Mouse (Mus musculus) WW6 (cell line): Measurements from ENCODE around the gene Faf2.
"Not testable (repeated sequence)": the region's sequence is repeated elsewhere in the genome, so short reads cannot be mapped to it uniquely, and the experiment has no call there.

ENCODE experiments used
- DNase-seq: peaks from one replicate; pipeline ENCODE4 v3.0.0-alpha.2; 2013; ENCODE audit warnings: low read depth, low spot score

The Faf2 gene

DNA sequence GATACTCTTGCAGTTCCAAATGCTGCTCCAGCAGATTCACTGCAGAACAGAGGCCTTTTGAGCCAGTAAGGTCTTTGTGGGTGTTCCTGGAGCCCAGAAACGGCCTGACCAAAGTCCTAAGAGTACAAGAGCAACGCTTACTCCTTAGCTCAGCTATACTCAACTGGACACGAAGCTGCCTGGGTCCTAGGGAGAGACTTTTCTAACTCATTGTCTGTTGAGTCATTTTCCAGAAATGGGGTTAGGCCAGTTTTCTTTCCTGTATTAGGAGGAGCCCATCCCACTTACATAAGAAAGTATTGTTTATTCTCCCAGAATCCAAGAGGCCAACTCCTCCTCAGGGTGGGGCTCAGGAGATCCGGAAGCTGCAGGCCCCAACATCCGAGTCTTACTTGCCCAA is 16.2 kb upstream of the Faf2 start:
- DNase-seq: no peak

DNA sequence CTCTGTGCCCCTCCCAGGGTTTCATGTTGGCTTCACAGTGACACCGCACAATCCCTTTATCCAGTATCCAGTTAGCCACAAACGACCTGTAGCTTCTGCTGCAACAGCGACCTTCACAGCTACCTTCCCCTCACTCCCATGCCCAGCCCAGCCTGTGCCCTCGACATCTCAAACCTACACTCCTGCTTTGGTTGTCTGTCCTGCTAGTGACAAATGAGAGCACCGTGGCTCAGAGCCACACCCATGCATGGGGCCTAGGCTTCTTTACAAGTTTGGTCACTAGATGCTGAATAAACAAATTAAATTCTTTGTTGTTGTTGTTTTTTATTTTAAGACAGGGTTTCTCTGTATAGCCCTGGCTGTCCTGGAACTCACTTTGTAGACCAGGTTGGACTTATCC is 14.4 kb upstream of the Faf2 start:
- no peak for DNase-seq

DNA sequence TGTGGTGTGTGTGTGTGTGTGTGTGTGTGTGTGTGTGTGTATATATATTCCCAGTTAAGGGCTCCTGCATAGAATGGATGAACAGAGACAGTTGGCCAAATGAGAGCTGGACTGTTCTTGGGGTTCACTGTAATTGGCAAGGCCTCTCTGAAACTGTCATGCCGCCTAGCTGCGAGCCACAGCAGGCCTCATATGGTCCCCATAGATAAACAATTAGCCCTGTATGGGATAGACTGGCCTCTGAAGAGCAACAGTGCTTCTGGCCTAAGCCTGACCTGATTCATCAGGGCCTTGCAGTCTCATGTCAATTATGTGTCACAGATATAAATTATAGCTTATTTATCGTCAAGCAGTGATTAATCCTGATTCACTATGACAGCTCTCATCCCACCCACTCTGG is 13.6 kb upstream of the Faf2 start:
- DNase-seq: no peak

DNA sequence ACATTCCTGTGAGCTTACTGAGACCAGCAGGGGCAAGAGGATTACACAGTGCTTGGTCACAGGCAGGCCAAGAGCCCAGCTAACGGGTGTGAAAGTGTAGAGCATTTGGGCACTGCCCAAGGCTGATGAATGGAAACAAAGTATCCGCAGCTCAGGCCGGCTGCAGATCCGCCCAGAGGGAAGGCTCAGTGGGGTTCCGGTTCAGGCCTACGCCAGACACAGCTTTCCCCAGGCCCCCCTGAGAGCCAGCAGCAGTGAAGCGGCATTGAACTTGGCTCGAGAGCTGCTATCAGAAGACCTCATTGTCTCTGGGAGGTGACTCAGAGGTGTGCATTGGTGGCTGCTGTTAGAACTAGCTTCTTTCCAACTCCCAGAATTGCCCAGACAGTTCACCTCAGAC is 12.9 kb upstream of the Faf2 start:
- DNase-seq: no peak

DNA sequence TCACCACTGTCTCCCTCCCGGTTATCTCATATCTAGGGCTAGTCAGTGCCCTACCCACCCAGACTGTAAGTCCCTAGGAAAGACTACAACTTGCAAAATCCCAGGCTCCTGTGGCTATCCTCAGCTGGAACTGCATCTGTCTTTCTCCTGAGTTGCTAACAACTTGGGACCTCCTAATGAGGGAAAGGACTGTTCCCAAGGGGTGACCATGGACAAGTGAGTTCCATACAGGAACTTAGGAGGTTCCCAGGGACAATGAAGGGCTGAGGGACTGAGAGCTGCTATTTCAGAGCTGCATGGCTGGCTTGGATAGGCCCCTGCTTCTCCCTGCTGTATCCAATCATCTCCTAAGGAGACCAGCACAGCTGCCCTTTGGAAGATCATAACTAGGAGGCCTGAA is 12.3 kb upstream of the Faf2 start:
- DNase-seq: no peak

DNA sequence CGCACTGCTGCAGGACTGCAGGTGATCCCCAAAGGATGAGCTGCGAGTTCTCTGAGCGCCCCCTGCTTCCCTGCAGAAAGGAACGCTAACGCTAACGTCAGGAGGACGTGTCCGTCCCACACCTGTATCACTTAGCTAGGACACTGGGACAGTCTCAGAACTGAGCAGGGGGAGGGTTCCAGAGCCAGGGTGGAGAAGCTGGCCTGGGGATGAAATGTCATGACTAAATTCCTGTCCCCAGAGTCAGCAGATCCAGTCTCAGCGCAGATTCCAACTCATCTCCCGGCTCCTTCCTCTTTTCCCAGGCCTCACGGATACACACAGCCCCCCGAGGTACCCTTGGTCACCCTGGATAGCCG is 11.0 kb upstream of the Faf2 start:
- no peak for DNase-seq

DNA sequence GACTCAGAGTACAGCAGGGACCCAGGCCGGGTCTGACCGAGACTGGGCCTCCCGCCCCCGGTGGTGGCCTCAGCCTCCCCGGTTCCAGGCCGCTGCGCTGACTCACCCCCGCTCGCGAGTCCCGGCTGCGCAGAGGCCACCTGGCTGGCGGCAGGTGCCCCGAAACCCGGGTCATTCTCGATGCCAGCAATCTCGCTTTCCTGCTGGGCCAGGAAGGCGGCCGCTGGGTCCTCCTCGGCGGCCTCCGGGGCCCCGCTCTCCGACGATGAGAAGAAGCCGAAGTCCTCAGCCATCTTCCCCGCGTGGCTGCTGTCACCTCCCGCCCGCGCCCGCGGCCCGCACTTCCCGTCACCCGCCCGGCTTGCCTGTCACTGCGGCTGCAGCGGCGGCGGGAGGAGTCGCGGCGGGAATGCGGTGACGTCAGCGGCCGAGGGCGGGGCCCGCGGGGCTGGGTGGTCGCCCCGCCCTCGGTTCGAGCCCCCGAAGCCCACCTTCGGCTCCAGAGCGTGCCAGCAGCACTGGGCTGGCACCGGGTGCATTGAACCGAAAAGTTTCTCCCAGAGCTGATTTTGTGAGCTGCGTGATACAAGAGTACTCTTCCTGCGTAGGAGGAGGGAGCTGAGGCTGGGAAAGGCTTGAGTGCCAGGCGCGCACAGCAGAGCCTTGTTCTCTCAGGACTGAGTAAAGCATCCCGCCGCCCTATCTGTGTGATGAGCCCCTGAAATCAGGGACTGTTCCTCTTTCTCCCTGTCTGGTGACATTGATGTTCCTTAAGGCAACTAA is 10.4 kb upstream of the Faf2 start, which contains the start of gene Cltb:
TSS of gene Cltb (minus strand) at position 373 of the 783 bp plus-strand sequence.
- no peak for DNase-seq

DNA sequence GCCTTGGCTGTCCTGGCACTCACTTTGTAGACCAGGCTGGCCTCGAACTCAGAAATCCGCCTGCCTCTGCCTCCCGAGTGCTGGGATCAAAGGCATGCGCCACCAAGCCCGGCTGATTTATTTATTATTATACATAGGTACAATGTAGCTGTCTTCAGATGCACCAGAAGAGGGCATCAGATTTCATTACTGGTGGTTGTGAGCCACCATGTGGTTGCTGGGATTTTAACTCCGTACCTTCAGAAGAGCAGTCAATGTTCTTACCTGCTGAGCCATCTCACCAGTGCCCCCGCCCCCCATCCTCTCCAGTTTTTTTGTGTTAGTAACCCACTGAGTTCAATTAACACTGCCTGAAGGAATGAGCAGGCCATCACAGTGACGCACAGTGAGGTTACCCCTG is 8.4 kb upstream of the Faf2 start:
- DNase-seq: not testable (repeated sequence)

DNA sequence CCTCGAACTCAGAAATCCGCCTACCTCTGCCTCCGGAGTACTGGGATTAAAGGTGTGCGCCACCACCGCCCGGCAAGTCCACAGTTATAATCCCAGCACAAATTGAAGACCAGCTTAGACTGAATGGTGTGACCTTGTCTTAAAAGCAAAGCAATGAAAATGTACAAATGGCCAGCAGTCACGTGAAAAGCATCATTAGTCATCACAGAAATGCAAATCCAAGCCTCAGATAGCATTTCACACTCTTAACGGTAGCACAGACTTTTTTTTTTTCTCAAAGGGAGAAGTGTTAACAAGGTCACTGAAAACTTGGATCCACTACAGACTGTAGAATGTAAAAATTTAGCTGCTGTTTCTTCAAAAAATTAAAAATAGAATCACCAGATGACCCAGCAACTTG is 5.3 kb upstream of the Faf2 start:
- DNase-seq: no peak

DNA sequence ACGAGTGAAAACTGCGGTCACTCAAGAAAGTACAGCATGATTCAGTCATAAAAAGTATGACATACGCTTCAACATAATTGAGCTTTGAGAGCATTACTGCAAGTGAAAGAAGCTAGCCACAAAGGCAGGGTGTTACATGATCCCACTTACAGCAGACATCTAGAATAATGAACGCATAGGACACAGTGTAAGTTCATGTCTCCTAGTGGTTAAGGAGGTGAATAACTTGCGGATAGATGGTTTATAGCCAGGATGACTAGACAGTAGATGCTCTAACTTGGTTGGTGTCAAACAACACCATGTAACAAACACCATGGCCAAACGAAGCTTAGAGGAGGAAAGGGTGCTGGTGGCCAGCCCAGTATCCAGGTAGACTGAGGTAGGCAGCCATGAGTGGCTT is 4.6 kb upstream of the Faf2 start:
- DNase-seq: no peak

DNA sequence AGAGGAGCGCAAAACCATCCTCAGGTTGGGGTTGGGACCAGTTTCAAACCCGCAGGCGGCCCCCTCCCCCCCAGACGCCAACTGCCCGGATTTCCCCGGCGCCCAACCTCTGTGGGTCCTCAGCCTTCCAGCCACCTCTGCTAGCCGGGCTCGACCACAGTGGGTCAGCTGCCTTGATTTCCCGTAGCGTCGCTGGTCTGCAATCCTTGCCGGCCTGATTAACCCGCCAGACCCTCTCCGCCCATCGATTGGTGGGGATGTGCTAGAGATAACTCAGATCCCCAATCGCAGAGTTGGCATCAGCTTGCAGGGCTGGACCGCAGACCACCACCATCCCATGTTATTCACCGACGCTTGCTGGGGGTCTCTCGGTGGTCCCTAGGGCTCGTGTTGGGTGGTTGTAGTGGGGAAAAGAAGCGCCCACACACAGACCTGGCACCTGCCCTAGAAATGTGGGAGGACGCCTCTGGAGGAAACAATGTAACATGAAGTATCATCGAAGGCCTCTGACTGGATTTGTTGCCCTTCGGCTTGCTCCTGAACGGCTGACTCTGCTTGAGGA is 457 bp downstream of the Faf2 start:
- DNase-seq: no peak

DNA sequence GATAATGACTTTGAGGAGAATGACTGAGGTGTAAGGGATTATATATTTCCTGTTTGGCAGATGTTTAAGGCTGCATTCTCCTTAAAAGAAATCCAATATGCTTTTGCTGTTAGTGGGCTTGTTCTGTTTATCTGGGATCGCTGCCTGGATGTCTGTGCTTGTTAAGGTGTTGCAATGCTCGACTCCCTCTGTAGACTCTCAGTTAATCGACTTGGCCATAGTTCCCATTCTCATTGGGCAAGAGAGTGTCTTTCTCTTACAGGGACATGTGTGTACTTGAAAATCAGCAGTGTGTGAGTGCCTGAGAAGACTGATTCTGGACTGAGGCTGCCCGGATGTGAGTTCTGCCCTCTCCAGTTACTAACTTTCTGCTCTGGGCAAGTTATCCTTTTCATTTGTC is 7.5 kb downstream of the Faf2 start:
- DNase-seq: no peak

DNA sequence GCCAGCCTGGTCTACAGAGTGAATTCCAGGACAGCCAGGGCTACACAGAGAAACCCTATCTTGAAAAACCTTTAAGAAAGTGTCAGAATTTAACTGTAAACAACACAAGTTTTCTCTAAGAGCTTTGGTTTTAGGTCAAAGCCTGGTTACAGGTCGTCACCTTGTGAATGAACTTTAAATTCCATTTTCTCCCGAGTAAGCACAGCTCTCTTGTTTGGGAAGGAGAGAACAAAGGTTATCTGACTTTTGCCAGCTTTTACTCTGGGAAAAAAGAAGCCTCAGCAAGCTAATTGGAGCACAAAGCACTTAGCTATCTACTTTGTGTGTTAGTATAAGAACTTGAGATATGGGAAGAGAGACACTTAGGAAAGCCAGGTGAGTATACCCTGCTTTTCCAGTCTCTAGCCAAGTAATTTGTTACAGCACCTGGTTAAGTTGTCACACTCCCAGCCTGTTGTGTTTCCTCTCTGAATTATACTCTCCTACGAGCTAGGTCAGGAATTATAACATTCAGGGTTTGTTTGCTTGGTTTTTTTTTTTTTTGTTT is 11.2 kb downstream of the Faf2 start:
- no peak for DNase-seq

DNA sequence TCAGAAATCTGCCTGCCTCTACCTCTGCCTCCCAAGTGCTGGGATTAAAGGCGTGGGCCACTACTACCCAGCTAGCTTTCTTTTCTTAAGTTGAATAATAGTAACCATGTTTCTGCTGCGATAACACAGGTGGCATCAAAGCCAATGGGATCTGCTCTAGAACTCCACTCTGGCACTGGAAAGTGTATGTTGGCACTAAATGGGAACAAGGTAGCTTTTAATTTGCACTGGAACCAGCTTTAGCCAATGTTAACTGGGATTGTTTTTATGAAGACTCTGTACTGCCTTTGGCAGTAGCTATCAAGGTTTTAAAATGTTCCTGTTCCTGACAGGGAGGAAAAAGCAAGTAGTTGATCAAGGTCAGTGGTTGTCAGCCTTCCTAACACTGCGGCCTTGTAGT is 13.4 kb downstream of the Faf2 start:
- DNase-seq: no peak

DNA sequence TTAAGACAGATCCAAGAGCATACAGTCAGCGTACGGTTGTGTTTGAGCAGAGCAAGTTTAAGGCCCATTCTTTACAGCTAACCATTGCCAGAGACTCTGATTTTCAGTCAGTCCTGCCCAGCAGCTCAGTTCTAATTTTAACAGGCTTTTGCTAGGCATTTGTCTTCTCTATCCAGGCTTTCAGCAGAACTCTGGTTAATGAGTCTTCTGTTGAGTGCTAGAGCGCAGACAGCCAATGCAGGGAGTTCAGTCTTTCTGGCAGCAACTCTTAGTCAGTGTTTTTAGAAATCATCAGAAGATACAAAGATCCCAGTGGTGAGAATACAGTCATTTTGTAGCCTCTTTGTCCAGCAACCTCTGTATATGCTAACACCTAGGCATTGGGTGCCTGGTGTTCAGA is 28.9 kb downstream of the Faf2 start:
- DNase-seq: no peak

DNA sequence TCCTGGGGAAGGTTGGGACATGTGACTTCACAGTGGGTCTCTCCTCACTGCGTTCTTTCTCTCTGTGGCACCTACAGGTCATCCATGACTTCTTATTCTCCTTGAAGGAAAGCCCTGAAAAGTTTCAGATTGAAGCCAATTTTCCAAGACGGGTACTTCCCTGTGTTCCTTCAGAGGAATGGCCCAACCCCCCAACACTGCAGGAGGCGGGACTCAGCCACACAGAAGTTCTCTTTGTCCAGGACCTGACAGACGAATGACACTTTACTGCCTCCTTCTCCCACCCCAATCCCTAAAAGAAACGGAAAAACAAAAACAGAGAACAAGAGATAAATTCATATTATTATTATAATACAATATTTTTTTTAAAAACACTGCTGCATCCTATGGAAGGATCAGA is 39.3 kb downstream of the Faf2 start:
- DNase-seq: no peak

DNA sequence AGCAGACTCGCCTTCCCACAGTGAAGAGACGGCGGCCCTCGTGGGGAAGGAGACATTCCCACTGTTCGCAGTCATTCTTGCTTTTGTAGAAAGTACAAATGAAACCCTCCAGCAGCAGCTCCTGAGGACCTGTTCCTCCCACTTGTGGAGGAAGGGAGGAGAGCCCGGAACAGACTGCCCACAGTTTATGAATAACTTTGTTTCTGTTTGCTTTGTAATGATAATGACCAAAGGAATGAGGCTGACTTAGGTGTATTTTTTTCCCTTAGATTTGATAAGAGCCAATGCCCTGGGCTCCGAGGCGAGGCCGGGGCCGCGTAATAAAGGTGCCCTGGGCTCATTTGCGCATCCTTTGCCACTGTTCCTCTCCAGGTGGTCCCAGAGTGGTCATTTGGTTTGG is 39.8 kb downstream of the Faf2 start:
- DNase-seq: no peak

DNA sequence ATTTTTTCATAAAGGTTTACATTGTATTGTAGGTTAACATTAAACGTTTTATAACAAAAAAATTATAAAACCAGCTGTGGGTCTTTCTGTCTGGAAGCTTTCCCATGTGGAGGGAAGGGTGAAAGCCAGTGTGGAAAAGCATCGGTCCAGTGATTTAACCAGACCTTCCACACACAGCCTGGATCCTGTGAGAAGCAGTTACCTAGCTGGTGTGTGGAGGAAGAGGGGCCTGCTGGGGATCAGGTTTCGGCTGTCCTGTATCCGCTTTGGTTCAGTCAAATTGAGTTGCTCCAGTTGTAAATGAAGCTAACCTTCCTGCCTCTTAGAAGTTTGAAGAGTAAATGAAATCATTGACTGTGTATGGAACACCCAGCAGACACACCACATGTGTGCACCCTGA is 42.4 kb downstream of the Faf2 start:
- no peak for DNase-seq

DNA sequence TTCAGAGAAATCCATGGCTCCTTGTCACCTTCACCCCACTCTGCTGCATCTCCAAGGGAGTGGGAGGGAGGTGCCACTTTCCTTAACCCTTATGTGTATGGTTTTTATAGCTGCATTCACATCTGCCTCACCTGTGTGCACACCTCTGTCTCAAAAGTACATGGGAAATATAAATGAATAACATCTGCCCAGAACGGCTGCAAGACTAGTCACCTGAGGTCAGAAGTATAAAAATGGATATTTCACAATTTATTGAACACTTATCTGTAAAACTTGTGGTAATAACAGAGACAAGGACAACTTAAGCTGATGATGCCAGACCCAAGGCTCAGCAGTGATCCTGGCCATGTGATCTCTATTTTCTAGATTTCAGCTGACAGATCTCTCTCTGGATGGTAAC is 42.9 kb downstream of the Faf2 start:
- DNase-seq: no peak

DNA sequence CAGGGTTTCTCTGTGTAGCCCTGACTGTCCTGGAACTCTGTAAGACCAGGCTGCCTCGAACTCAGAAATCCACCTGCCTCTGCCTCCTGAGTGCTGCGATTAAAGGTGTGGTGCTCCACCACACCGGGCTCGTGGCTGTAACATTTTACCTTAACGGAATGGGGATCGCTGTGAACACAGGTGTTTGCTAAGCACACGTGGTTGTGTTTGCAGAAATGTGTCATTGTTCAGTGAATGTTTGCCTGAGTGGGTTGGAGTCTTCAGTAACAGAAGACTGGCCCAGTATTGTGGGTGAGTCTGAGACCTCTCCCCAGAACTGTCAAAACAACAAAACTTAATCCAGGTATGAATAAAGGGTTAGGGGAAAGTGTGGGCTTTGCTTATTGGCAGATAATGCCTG is 43.5 kb downstream of the Faf2 start:
- DNase-seq: no peak

DNA sequence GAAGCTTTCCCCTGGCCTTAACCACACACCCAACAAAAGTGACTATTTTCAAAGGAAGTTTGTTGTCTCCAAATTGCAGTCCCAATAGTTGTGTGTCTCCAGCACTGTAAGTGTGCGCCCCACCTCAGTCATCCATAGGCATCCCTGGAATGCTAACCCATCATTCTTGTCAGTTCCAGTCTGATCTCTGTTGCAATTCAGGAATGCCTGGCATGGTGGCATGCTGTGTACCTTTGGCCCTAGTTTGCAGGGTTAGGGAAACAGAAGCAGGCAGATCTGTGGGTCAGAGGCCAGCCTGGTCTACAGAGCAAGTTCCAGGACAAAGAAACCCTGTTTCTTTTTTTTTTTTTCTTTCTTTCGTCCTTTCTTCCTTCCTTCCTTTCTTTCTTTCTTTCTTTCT is 48.9 kb downstream of the Faf2 start:
- no peak for DNase-seq

DNA sequence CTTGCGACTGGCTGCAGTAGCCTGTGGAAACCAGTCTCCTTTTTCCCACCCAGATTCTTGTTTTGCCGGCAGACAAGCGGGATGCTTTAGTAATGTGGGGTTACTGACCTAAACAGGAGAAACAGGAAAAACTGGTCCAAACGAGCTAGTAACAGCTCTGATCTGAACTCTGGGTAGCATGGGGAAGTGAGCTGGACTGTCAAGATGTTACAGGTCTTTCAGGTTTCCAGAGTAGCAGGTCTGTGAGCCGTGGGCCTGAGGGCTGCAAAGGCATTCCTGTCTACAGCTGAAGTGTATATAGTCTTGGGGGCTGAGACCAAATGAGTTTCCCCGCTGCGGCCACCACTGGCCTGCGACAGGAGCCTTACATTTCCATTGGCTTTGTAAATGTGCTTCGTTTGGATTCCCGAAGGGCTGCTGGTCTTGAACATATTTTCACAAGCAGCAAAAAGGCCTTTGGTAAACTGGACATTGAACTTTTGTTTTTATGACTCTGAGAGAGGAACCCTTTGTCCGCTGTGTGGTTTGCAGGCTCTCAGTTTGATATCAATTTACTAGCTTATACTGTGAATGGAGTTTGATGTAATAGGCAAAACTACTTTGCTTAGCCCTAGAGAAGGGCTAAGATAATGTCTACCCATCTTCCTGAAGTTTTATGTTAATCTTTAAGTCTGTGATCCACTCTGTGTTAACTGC is 54.5 kb downstream of the Faf2 start:
- DNase-seq: no peak

DNA sequence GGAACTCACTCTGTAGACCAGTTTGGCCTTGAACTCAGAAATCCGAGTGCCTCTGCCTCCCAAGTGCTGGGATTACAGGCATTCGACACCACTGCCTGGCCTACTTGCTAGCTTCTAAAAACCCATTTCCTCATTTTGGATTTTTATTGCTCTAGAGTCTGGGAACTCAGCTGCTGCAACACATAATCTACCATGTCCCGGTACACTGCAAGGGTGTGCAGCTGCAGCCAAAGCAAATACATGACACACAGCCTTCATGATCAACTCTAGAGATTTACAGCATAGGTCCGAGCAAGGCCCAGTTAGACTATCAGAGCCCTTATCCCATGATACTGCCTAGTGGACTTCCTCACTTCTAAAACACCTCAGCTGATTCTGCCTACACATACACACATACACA is 56.7 kb downstream of the Faf2 start:
- no peak for DNase-seq
